In the genomic region with DNA sequence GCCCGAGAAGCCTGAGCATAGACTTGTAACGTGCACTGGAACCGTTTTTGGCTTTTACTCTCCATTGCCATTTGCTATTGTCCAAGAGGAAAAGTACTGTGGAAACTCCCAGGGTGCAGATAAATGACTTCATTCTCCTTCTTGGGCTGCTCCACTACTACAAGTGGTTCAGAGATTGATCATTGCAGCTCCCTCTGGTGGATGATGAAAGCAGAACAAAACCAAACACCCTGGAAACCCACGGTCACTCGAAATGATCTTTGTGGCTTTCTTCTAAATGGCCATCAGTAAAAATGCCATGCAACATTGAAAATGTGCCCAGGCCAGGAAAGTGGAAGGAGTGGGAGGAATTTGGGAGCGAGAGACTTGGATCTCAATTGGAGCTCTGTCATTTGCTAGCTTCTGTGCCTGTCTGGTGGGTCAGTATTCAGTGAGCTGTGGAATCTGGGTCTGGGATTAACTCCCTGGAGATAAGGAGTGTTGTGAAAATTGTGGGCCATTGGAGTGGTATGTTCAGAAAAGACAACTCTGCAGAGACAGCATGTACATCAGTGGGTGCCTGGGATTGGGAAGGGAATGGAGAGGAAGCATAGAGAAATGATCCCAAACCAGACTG, we compare ENCODE assay signal across 8 mouse cellular contexts.
A peak's percentile ranks its signal among the peaks of the same experiment; 100 is the strongest.
DNase-seq lines count a peak whose midpoint lies in the region; ATAC-seq and TF ChIP-seq lines count a peak whose summit lies in the region.
"Had no signal": no experiment of that assay in that cellular context is flagged by ENCODE, and none has a peak within 500 bp of the region (broad histone marks: within the 10 kb centered on the region; RNA-seq: fewer than 3 reads in every experiment).

No protein-coding gene starts in this region.

- H3K4me1 ChIP-seq in MEL (ENCODE audit: control insufficient read depth in 1 of 2, insufficient read depth in 2 of 2, low read length in 2 of 2), result peaks cover 0 to 2% of the 10 kb centered on the region in 2 experiments; a peak in 2 of 4 replicates
- H3K4me1 ChIP-seq in bone marrow, adult 2 months (ENCODE audit: control insufficient read depth, insufficient read depth, low read length), result no peaks in the 10 kb centered on the region
- H3K4me1 ChIP-seq in heart, postnatal 0 days (ENCODE audit: control insufficient read depth, insufficient read depth), result no peaks in the 10 kb centered on the region; the same call in 1 of the 2 replicates
- H3K4me1 ChIP-seq in neural tube, embryonic 14.5 days (ENCODE audit: control insufficient read depth, insufficient read depth, low read length), result no peaks in the 10 kb centered on the region

- peak; percentile 44 to 86 (median 57) for TF ChIP-seq CTCF in MEL (IDR thresholded peaks at IDR 0.05 in 2 of 3, conservative IDR thresholded peaks at IDR 0.05 in 1 of 3; ENCODE audit: control insufficient read depth in 1 of 3, insufficient read depth in 1 of 3, low read depth in 2 of 3, low read length in 3 of 3, poor library complexity in 1 of 3, severe bottlenecking in 1 of 3)
- TF ChIP-seq CTCF in bone marrow, adult 2 months (IDR thresholded peaks at IDR 0.05; ENCODE audit: control insufficient read depth, insufficient read depth, low read length), result peak; percentile 31
- peak; percentile 86 for TF ChIP-seq CTCF in heart, postnatal 0 days (IDR thresholded peaks at IDR 0.05; ENCODE audit: low read depth)

- peak; percentile 64 for DNase-seq in MEL (ENCODE audit: low read depth, low spot score)
- peak; percentile 88 for DNase-seq in heart, postnatal 0 days (ENCODE audit: low spot score)
- DNase-seq in kidney, postnatal 10 days, result peak; percentile 72
- DNase-seq in lung, adult 18-20 months, result peak; percentile 35 to 71
- DNase-seq: liver, embryonic 13.5 days had no signal

- no peak for TF ChIP-seq EP300 in MEL (IDR thresholded peaks at IDR 0.05; ENCODE audit: low read depth in 1 of 2, low read length in 2 of 2)
- TF ChIP-seq EP300 in heart, postnatal 0 days (IDR thresholded peaks at IDR 0.05; ENCODE audit: low read depth), result no peak

- H3K27me3 ChIP-seq in MEL (ENCODE audit: control insufficient read depth in 1 of 2, insufficient read depth in 2 of 2, low read length in 2 of 2), result no peaks in the 10 kb centered on the region
- no peaks in the 10 kb centered on the region for H3K27me3 ChIP-seq in heart, postnatal 0 days (ENCODE audit: control insufficient read depth, insufficient read depth, low read length)
- H3K27me3 ChIP-seq in neural tube, embryonic 14.5 days (ENCODE audit: control insufficient read depth, insufficient read depth, low read length), result no peaks in the 10 kb centered on the region
- H3K27me3 ChIP-seq: liver, embryonic 13.5 days had no signal

- peak; percentile 49; the same call in 1 of the 2 replicates for ATAC-seq in erythroid progenitor cell, adult 5-6 weeks (replicated peaks; ENCODE audit: low FRiP score, poor library complexity, severe bottlenecking)
- peak; percentile 82 for ATAC-seq in heart, postnatal 0 days (ENCODE audit: insufficient read depth, low read depth)
- peak; percentile 80 for ATAC-seq in neural tube, embryonic 14.5 days (ENCODE audit: low read depth)

- 17% methylated on average over 6 of the region's 6 CpGs for WGBS in bone marrow, adult 2 months
- 9% methylated on average over 6 of the region's 6 CpGs for WGBS in heart, postnatal 0 days
- WGBS in neural tube, embryonic 14.5 days, result 33% methylated on average over 6 of the region's 6 CpGs

- peaks cover 0 to 4% of the 10 kb centered on the region in 2 experiments; a peak in 2 of 4 replicates for H3K36me3 ChIP-seq in MEL (ENCODE audit: control insufficient read depth in 1 of 2, insufficient read depth in 2 of 2, low read length in 2 of 2)
- no peaks in the 10 kb centered on the region for H3K36me3 ChIP-seq in heart, postnatal 0 days (replicated peaks; ENCODE audit: control insufficient read depth, insufficient read depth, low read length)
- no peaks in the 10 kb centered on the region for H3K36me3 ChIP-seq in neural tube, embryonic 14.5 days (ENCODE audit: control insufficient read depth, insufficient read depth, low read length)
- H3K36me3 ChIP-seq: liver, embryonic 13.5 days had no signal

- TF ChIP-seq RAD21 in MEL (IDR thresholded peaks at IDR 0.05; ENCODE audit: low read depth, low read length), result peak; percentile 70

- no peak for TF ChIP-seq POLR2A in MEL (IDR thresholded peaks at IDR 0.05; ENCODE audit: control insufficient read depth in 1 of 2, insufficient read depth in 1 of 2, low read depth in 1 of 2, low read length in 2 of 2, poor library complexity in 1 of 2)
- no peak for TF ChIP-seq POLR2A in bone marrow, adult 2 months (IDR thresholded peaks at IDR 0.05; ENCODE audit: borderline replicate concordance, control insufficient read depth, low read depth, low read length)

- no peak overlapping the region for H3K4me3 ChIP-seq in MEL (ENCODE audit: control insufficient read depth in 1 of 2, insufficient read depth in 1 of 2, low read depth in 2 of 2, low read length in 2 of 2)
- H3K4me3 ChIP-seq in bone marrow, adult 2 months (replicated peaks; ENCODE audit: control insufficient read depth, low read depth, low read length), result no peak overlapping the region
- H3K4me3 ChIP-seq in heart, postnatal 0 days (ENCODE audit: low read depth, low read length), result no peak overlapping the region
- H3K4me3 ChIP-seq in neural tube, embryonic 14.5 days (ENCODE audit: low read depth, low read length), result no peak overlapping the region
- H3K4me3 ChIP-seq: liver, embryonic 13.5 days had no signal

- peak overlapping the region; percentile 33; the same call in 1 of the 2 replicates for H3K4me2 ChIP-seq in heart, postnatal 0 days (ENCODE audit: low read depth, low read length)
- no peak overlapping the region for H3K4me2 ChIP-seq in neural tube, embryonic 14.5 days (ENCODE audit: low read depth, low read length)
- H3K4me2 ChIP-seq: liver, embryonic 13.5 days had no signal

- no peaks in the 10 kb centered on the region for H3K79me2 ChIP-seq in MEL (ENCODE audit: control insufficient read depth, insufficient read depth, low read length, poor library complexity)

- no peak overlapping the region for H3K27ac ChIP-seq in MEL (ENCODE audit: control insufficient read depth, low read depth, low read length)
- H3K27ac ChIP-seq in bone marrow, adult 2 months (ENCODE audit: control insufficient read depth, insufficient read depth, low read depth, low read length, poor library complexity), result no peak overlapping the region
- H3K27ac ChIP-seq in heart, postnatal 0 days (ENCODE audit: low read depth), result 0 out of 2 replicates have a peak overlapping the region, but pooled peaks have one; percentile 34
- no peak overlapping the region for H3K27ac ChIP-seq in neural tube, embryonic 14.5 days (ENCODE audit: low read depth, low read length)
- H3K27ac ChIP-seq: liver, embryonic 13.5 days had no signal

- H3K9me3 ChIP-seq in MEL (replicated peaks; ENCODE audit: insufficient read depth, low read length), result no peaks in the 10 kb centered on the region
- no peaks in the 10 kb centered on the region for H3K9me3 ChIP-seq in heart, postnatal 0 days (replicated peaks; ENCODE audit: control insufficient read depth, low read length)
- no peaks in the 10 kb centered on the region for H3K9me3 ChIP-seq in neural tube, embryonic 14.5 days (ENCODE audit: control insufficient read depth, low read length)
- H3K9me3 ChIP-seq: liver, embryonic 13.5 days had no signal

- H3K9ac ChIP-seq in MEL (ENCODE audit: control insufficient read depth, low read depth, low read length, poor library complexity, severe bottlenecking), result no peak overlapping the region
- 0 out of 2 replicates have a peak overlapping the region, but pooled peaks have one; percentile 8 for H3K9ac ChIP-seq in heart, postnatal 0 days (replicated peaks; ENCODE audit: low read depth, low read length)
- H3K9ac ChIP-seq in neural tube, embryonic 14.5 days (replicated peaks; ENCODE audit: low read depth, low read length), result no peak overlapping the region
- H3K9ac ChIP-seq: liver, embryonic 13.5 days had no signal

TF ChIP-seq in MEL, 35 proteins besides CTCF, POLR2A, EP300 and RAD21:
- TF ChIP-seq TAL1 (IDR thresholded peaks at IDR 0.05; ENCODE audit: low read length) (no peak), TBP (IDR thresholded peaks at IDR 0.05; ENCODE audit: low read depth, low read length) (0 out of 2 replicates have a peak, but pooled peaks have one; percentile 19), HCFC1 (IDR thresholded peaks at IDR 0.05; ENCODE audit: low read depth, low read length) (no peak), ELF1 (IDR thresholded peaks at IDR 0.05; ENCODE audit: low read depth, low read length) (no peak), JUND (IDR thresholded peaks at IDR 0.05; ENCODE audit: low read depth, low read length) (no peak), SMC3 (IDR thresholded peaks at IDR 0.05; ENCODE audit: low read depth, low read length) (peak; percentile 98), ZC3H11A (IDR thresholded peaks at IDR 0.05; ENCODE audit: low read depth, low read length) (peak; percentile 78)

Comparison
In these comparisons a context has a peak if more than half of its experiments do, and no peak if none do; other contexts are left out.
1. CTCF ChIP-seq: peak in every context shown above with its lines; median percentile 86 in heart, postnatal 0 days; 57 in MEL; 31 in bone marrow, adult 2 months.